Mouse (Mus musculus) liver, adult (tissue): ENCODE data around the gene Hnrnpa1.

Source experiments
- GATA4 ChIP-seq: IDR thresholded peaks from 2 replicates; pipeline ENCODE4 v1.6.1; 2014; ENCODE audit warnings: mild to moderate bottlenecking, low read length; ENCODE audit not compliant: insufficient replicate concordance

Gene Hnrnpa1

GRCm38 (mm10) chr15:103255169-103255568 is 14.9 kb downstream of the Hnrnpa1 start:
- no peak for TF ChIP-seq GATA4

DNA sequence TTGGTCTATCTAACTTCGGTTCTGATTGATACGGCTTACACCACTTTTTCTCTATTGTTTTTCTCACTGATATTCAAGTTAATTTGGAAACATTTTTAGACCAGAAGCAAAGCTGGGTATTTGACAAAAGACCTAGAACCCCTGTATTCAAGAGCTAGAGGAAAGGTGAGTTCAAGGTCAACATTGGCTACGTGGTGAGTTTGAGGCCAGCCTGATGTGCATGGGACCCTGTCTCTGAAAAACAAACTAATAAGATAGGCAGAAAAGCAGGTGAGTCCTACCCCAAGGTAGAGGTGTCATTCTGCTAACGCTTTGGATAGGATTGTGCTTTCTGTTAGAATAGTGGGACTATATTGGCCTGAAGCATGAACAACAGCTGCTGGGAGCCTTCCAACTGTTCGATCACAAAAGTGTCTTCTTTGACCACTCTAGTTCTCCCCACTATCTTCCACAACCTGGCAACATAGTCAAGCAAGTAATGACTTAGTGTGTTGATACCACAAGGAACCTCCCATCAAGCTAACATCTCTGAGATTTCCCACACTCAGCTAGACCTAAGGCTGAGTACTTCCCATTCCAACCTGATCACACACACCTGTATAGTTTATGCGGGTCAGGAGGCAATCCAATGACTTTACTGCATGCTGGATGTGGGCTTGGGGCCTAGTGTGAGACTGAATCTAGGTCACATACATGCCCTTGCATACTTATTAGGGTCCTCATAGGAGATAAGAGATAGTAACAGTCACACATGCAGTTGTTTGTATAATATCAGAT is 16.2 kb downstream of the Hnrnpa1 start:
- TF ChIP-seq GATA4 = no peak

- TF ChIP-seq GATA4 = peak; percentile 91; the same call in 1 of the 2 replicates
These were observed 17.8 kb downstream of the Hnrnpa1 start, which contains the start of gene Nfe2 for GRCm38 (mm10) chr15:103257790-103258728. Gene Nfe2, minus strand, starts transcription at chr15:103258403.

DNA sequence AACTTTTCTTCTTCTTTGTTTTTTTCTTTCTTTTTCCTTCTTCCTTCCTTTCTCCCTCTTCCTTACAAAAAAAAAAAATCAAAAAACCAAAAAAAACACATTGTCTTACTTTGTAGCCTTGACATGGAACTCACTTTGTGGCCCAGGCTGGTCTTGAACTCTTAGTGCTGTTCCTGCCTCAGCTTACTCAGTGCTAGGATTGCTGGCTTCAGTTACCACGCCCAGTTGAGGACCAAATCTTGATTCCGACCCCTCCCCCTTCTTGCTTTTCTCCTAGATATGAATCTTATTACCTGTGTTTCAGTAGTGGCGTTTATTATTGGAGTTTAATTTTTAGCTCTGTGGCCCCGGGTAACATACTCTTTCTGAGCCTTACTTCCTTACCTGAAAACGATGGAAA is 18.9 kb downstream of the Hnrnpa1 start:
- no peak for TF ChIP-seq GATA4

GRCm38 (mm10) chr15:103259989-103260388 is 19.8 kb downstream of the Hnrnpa1 start:
- no peak for TF ChIP-seq GATA4

DNA sequence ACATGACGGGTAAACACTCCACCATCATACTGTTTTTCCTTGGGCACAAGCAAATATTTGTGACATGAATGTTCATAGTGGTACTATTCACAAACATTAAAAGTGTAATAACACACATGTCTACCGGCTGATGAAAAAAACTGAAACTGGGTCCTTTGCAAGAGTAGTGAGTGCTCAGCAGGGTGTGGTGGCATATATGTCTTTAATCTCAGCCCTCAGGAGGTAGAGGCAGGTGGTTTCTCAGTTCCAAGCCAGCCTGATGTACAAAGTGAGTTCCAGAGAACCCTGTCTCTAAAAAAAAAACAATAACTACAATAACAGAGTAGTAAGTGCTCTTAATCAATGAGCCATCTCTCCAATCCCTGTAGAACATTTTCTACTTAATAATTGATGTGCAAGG is 24.6 kb downstream of the Hnrnpa1 start:
- TF ChIP-seq GATA4 = no peak

DNA sequence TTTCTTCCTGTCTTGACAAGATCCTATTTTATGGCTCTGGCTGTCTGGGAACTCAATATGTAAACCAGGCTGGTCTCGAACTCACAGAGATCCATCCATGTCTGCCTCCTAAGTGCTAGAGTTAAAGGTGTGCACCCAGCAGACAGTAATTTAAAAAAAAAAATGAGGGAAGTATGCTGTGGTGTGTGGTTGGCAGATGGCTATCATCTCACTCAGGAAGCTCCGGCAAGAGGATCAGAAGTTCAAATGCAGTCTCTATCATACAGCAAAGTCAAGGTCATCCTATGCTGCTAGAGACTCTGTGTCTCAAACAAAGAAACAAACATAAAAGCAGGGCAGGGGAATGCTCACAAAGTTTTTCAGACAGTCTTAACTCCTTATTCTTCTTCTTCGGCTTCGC is 28.7 kb downstream of the Hnrnpa1 start:
- no peak for TF ChIP-seq GATA4

DNA sequence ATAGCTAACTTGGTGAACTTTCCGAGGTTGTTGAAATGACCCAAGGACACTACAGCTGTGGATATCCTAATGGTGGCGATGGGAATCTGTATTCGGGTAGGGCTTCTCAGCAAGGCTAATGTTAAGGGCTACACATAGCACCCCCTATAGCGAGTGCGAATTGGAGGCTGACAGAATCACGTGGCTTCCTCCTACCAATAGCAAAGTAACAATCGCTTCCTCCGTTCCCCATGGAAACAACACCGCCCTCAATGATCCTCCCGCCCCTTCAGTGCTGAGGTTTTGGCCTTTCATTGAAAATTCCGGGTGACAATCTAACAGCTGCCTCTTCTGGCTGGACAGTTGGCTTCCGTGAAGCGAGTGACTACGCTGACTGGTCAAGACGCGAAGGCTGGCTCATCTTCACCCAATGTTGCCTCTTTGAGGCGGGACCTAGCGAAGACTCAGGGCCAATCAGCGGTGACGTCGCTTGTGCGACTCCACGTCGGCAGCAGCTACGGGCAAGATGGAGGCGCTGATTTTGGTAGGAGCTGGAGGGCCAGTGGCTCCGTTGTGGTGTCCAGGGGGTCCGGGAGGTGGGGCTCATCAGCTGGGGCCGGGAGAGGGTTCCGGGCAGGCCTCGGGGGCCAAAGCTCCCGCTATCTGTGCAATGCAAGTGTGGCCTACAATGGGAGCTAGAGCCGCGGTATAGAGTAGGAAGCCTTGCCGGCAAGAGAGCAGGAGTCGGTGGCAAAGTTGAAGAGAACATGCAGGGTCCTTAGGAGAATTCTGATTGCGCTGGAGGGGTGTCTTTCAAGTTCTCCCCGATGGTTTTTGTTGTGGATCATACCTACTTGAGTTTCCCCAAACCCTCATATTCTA is 32.4 kb downstream of the Hnrnpa1 start, which contains the start of gene Copz1:
Copz1 (plus strand) TSS at position 296 of the 861 bp plus-strand sequence.
- TF ChIP-seq GATA4 = no peak

GRCm38 (mm10) chr15:103277949-103278348 is 37.7 kb downstream of the Hnrnpa1 start:
- no peak for TF ChIP-seq GATA4

GRCm38 (mm10) chr15:103279750-103280149 is 39.5 kb downstream of the Hnrnpa1 start:
- no peak for TF ChIP-seq GATA4

DNA sequence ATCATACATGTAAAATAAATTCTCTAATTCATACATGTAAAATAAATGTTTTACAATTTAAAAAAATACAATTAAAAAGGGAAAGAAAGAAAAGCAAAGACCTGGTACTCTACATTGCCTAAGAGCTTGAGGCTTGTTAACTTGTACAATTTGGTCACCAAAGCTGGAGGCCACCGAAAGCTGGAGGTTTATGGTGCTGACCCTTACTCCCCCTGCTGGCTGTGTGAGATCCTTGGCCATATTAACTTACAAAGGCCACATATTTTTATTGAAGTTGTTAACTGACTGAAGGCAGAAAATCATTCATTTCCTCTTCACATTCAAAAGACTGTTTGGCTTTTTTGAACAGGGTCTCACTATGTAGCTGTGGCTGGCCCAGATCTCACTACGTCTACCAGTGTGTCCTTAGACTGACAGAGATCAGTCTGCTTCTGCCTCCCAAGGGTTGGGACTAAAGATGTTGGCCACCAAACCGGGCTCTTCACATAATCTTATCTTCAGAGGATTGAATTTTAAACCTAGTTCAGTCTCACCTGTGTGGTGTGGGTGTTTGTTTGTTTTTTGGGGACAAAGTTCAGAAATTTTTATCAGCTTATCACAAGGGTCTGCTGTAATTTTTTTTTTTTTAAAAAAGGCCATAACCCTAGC is 40.7 kb downstream of the Hnrnpa1 start:
- TF ChIP-seq GATA4 = peak; percentile 68; the same call in 1 of the 2 replicates

GRCm38 (mm10) chr15:103281465-103282205 is 41.4 kb downstream of the Hnrnpa1 start:
- TF ChIP-seq GATA4 = no peak

- no peak for TF ChIP-seq GATA4
These were observed 43.8 kb downstream of the Hnrnpa1 start for GRCm38 (mm10) chr15:103284066-103284465.

DNA sequence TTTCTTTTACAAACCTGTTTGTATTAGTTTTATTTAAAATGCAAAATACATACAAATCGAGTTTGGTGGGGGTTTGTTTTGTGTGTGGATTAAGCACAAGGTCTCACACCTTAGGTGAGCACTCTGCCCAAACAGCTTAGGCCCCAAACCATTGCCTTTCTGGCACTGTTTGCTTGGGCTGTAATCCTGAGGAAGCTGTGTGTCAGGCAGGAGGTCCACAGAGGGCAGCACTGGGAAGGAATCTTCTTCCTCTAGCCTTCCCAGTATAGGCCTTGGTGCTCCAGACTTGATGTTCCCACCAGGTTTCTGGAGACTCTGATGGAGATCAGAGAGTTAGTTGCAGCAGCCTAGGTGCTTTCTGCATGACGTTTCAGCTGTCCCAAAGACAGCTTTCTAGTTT is 44.4 kb downstream of the Hnrnpa1 start:
- TF ChIP-seq GATA4 = no peak

DNA sequence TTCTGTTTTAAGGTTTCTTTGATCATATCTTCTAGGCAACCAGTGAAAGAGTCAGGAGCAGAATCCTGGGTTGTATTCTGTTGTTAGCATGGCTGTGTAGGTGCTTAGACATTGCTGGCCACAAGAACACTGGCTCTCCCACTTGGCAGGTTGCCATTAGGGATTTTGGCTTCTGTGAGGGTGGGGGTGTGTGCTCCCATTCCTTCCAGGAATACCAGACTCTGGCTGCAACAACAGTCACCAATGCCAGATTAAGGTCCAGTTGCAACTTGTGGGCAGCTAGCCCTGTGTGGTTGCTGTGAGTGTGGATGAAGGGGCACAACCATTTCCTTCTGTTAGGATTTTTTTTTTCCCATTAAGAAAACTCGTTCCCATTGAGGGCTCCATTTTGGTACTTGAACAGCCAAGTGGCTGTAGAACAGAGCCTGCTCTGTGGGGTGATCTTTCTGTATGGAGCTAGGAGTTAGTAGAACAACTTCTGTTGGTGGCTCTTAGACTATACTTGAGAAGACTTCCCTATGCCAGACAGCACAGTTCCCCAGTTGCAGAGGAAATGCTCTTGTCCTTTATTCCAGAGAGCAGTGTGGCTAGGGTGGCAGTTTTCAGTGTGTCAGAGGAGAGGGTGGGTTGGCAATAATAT is 45.7 kb downstream of the Hnrnpa1 start:
- TF ChIP-seq GATA4 = no peak
